In genomic region chr1:60936963-60937711, GRCm38 (mm10) we compare ENCODE assay signal across 35 mouse cellular contexts. TPM values are rescaled to one million over a fixed set of nuclear protein-coding genes. Genes with fewer than 3 reads are reported as not detected.
A peak's percentile ranks its signal among the peaks of the same experiment; 100 is the strongest.
DNase-seq lines count a peak whose midpoint lies in the region; ATAC-seq and TF ChIP-seq lines count a peak whose summit lies in the region.
"Had no signal": no experiment of that assay in that cellular context is flagged by ENCODE, and none has a peak within 500 bp of the region (broad histone marks: within the 10 kb centered on the region; RNA-seq: fewer than 3 reads in every experiment).

No protein-coding gene starts in this region.

- peak; percentile 69 for DNase-seq in CD4-positive helper T cell, adult 2 months (ENCODE audit: low read depth, low spot score)
- DNase-seq in CH12.LX (ENCODE audit: extremely low read depth), result peak; percentile 67
- no peak for DNase-seq in spleen, adult 12 weeks (ENCODE audit: low spot score)
- DNase-seq in lung, postnatal 10 days, result no peak
- no peak for DNase-seq in heart, postnatal 4 days
- DNase-seq: adrenal gland, adult 2 months; B cell, adult 2 months; cerebellum, adult 11 months; cerebellum, adult 9-10 months; cerebellum, postnatal 36 days; embryo, embryonic 11 days; heart, postnatal 14 days; kidney, adult 18-20 months; kidney, postnatal 36 days; liver; lung, adult 2 months; lung, postnatal 14 days; thymus, postnatal 14 days had no signal

- no peaks in the 10 kb centered on the region for H3K27me3 ChIP-seq in CH12.LX (replicated peaks)
- H3K27me3 ChIP-seq: embryonic facial prominence, embryonic 12.5 days; forebrain, embryonic 15.5 days; hindbrain, embryonic 13.5 days; neural tube, embryonic 12.5 days; stomach, embryonic 15.5 days had no signal

- H3K4me3 ChIP-seq in CH12.LX (replicated peaks in 1 of 3; ENCODE audit: low read depth in 2 of 3, low read length in 2 of 3, poor library complexity in 1 of 3), result no peak overlapping the region
- H3K4me3 ChIP-seq: embryonic facial prominence, embryonic 12.5 days; forebrain, embryonic 15.5 days; hindbrain, embryonic 13.5 days; myocyte; neural tube, embryonic 12.5 days; stomach, embryonic 15.5 days had no signal

- peak overlapping the region; percentile 39 for H3K4me2 ChIP-seq in CH12.LX (ENCODE audit: insufficient read depth, low read depth, poor library complexity, severe bottlenecking)
- H3K4me2 ChIP-seq: embryonic facial prominence, embryonic 12.5 days; forebrain, embryonic 15.5 days; hindbrain, embryonic 13.5 days; midbrain, embryonic 11.5 days; neural tube, embryonic 12.5 days; stomach, embryonic 15.5 days had no signal

- no peaks in the 10 kb centered on the region for H3K9me3 ChIP-seq in CH12.LX (replicated peaks; ENCODE audit: low read length)
- H3K9me3 ChIP-seq: embryonic facial prominence, embryonic 12.5 days; forebrain, embryonic 15.5 days; hindbrain, embryonic 13.5 days; neural tube, embryonic 12.5 days; stomach, embryonic 15.5 days had no signal

- no peak for TF ChIP-seq RAD21 in CH12.LX (IDR thresholded peaks at IDR 0.05; ENCODE audit: low read depth, low read length)

- no peak overlapping the region; the same call in 1 of the 2 replicates for H3K9ac ChIP-seq in CH12.LX (ENCODE audit: insufficient read depth, low read depth)
- H3K9ac ChIP-seq: embryonic facial prominence, embryonic 12.5 days; forebrain, embryonic 15.5 days; hindbrain, embryonic 13.5 days; liver, embryonic 14.5 days; neural tube, embryonic 12.5 days; stomach, embryonic 15.5 days had no signal

- H3K27ac ChIP-seq in CH12.LX (ENCODE audit: insufficient read depth, low read depth), result peak overlapping the region; percentile 82
- H3K27ac ChIP-seq: embryonic facial prominence, embryonic 12.5 days; hindbrain, embryonic 13.5 days; liver, embryonic 14.5 days; neural tube, embryonic 12.5 days; stomach, embryonic 15.5 days had no signal

- H3K36me3 ChIP-seq in CH12.LX (replicated peaks in 1 of 2; ENCODE audit: control insufficient read depth in 1 of 2, insufficient read depth in 1 of 2, low read length in 1 of 2), result no peaks in the 10 kb centered on the region
- H3K36me3 ChIP-seq: embryonic facial prominence, embryonic 12.5 days; forebrain, embryonic 15.5 days; hindbrain, embryonic 13.5 days; neural tube, embryonic 12.5 days; stomach, embryonic 15.5 days had no signal

- peak; percentile 35 to 50; a peak in 3 of 4 replicates for ATAC-seq in hematopoietic stem cell, adult 5-6 weeks (replicated peaks in 1 of 2; ENCODE audit: insufficient read depth in 1 of 2, low FRiP score in 2 of 2, low TSS enrichment in 1 of 2, low read depth in 1 of 2, poor library complexity in 2 of 2, severe bottlenecking in 2 of 2)
- 0 out of 2 replicates have a peak, but pooled peaks have one; percentile 45 for ATAC-seq in monocyte, adult 5-6 weeks (replicated peaks; ENCODE audit: insufficient number of reproducible peaks, low FRiP score, low TSS enrichment, poor library complexity, severe bottlenecking)

- TF ChIP-seq CTCF in CH12.LX (conservative IDR thresholded peaks at IDR 0.05 in 1 of 2, IDR thresholded peaks at IDR 0.05 in 1 of 2; ENCODE audit: low read depth in 2 of 2, low read length in 2 of 2), result no peak

- H3K4me1 ChIP-seq in CH12.LX (ENCODE audit: control insufficient read depth in 1 of 2, insufficient read depth in 2 of 2), result peaks cover 23 to 63% of the 10 kb centered on the region in 2 experiments
- H3K4me1 ChIP-seq: embryonic facial prominence, embryonic 12.5 days; hindbrain, embryonic 13.5 days; neural tube, embryonic 12.5 days; stomach, embryonic 15.5 days had no signal

- in situ Hi-C loops in CH12.LX (cut with MboI; ENCODE audit: low pct_ligation_motif_present, low pct_unique_long_range_greater_than_20kb, low sequenced_read_pairs), result no loop called here

- TF ChIP-seq POLR2A in CH12.LX (IDR thresholded peaks at IDR 0.05; ENCODE audit: low read depth, low read length), result no peak

- dilution Hi-C loops in CH12.LX (cut with MboI; ENCODE audit: extremely low pct_ligation_motif_present, extremely low pct_unique_long_range_greater_than_20kb, low sequenced_read_pairs), result no loop called here

- no peaks in the 10 kb centered on the region for H3K79me2 ChIP-seq in CH12.LX (replicated peaks; ENCODE audit: control insufficient read depth, extremely low read depth, insufficient read depth, poor library complexity, severe bottlenecking)

- peak; percentile 91 for TF ChIP-seq EP300 in CH12.LX (IDR thresholded peaks at IDR 0.05; ENCODE audit: low read length)

TF ChIP-seq in CH12.LX, 34 proteins besides CTCF, POLR2A, EP300 and RAD21:
- TF ChIP-seq ELF1 (IDR thresholded peaks at IDR 0.05; ENCODE audit: low read depth, low read length) (peak; percentile 49), SIN3A (IDR thresholded peaks at IDR 0.05; ENCODE audit: low read length) (peak; percentile 42; the same call in 1 of the 2 replicates), NELFE (IDR thresholded peaks at IDR 0.05; ENCODE audit: low read depth, low read length) (no peak), E2F4 (IDR thresholded peaks at IDR 0.05; ENCODE audit: insufficient replicate concordance, low read depth, low read length) (no peak), MEF2A (IDR thresholded peaks at IDR 0.05; ENCODE audit: borderline replicate concordance, low read depth, low read length) (peak; percentile 81), ZNF384 (IDR thresholded peaks at IDR 0.05; ENCODE audit: low read depth, low read length) (no peak), MXI1 (IDR thresholded peaks at IDR 0.05; ENCODE audit: low read depth, low read length) (0 out of 2 replicates have a peak, but pooled peaks have one; percentile 53), ZC3H11A (IDR thresholded peaks at IDR 0.05; ENCODE audit: low read depth, low read length) (no peak), ZKSCAN1 (IDR thresholded peaks at IDR 0.05; ENCODE audit: borderline replicate concordance, low read depth, low read length) (no peak), CHD2 (IDR thresholded peaks at IDR 0.05; ENCODE audit: low read length) (peak; percentile 27; the same call in 1 of the 2 replicates), GABPA (IDR thresholded peaks at IDR 0.05; ENCODE audit: insufficient replicate concordance, low read depth, low read length) (no peak), BHLHE40 (IDR thresholded peaks at IDR 0.05; ENCODE audit: low read depth, low read length) (peak; percentile 73), JUND (conservative IDR thresholded peaks at IDR 0.05; ENCODE audit: low read depth, low read length) (peak; percentile 78), MYC (IDR thresholded peaks at IDR 0.05; ENCODE audit: low read depth, low read length) (0 out of 2 replicates have a peak, but pooled peaks have one; percentile 41), USF1 (IDR thresholded peaks at IDR 0.05; ENCODE audit: low read depth, low read length) (no peak), SMC3 (IDR thresholded peaks at IDR 0.05; ENCODE audit: low read depth, low read length) (peak; percentile 6; the same call in 1 of the 2 replicates), HCFC1 (IDR thresholded peaks at IDR 0.05; ENCODE audit: low read depth, low read length) (no peak), ZMIZ1 (IDR thresholded peaks at IDR 0.05; ENCODE audit: low read depth, low read length) (no peak), USF2 (conservative IDR thresholded peaks at IDR 0.05; ENCODE audit: low read depth, low read length) (no peak), TBP (conservative IDR thresholded peaks at IDR 0.05; ENCODE audit: low read depth, low read length) (no peak), POLR2AphosphoS2 (IDR thresholded peaks at IDR 0.05; ENCODE audit: low read depth, low read length) (no peak), KAT2A (IDR thresholded peaks at IDR 0.05; ENCODE audit: insufficient replicate concordance, low read length) (no peak), MAFK (IDR thresholded peaks at IDR 0.05; ENCODE audit: insufficient replicate concordance, low read length) (peak; percentile 68), CHD1 (IDR thresholded peaks at IDR 0.05; ENCODE audit: low read depth, low read length) (peak; percentile 70; the same call in 1 of the 2 replicates), ETS1 (conservative IDR thresholded peaks at IDR 0.05; ENCODE audit: low read depth, low read length) (peak; percentile 75), JUN (IDR thresholded peaks at IDR 0.05; ENCODE audit: insufficient read depth, low read depth, low read length) (peak; percentile 75), TCF12 (IDR thresholded peaks at IDR 0.05; ENCODE audit: low read depth, low read length) (peak; percentile 81; the same call in 1 of the 2 replicates), UBTF (IDR thresholded peaks at IDR 0.05; ENCODE audit: low read depth, low read length) (no peak), RCOR1 (conservative IDR thresholded peaks at IDR 0.05; ENCODE audit: low read depth, low read length) (peak; percentile 53; the same call in 1 of the 2 replicates), NRF1 (IDR thresholded peaks at IDR 0.05; ENCODE audit: low read depth, low read length) (no peak), MAZ (IDR thresholded peaks at IDR 0.05; ENCODE audit: low read depth, low read length) (peak; percentile 56; the same call in 1 of the 2 replicates), PAX5 (IDR thresholded peaks at IDR 0.05; ENCODE audit: low read length) (no peak), MAX (IDR thresholded peaks at IDR 0.05; ENCODE audit: low read length) (no peak; the same call in 1 of the 2 replicates), IRF4 (IDR thresholded peaks at IDR 0.05; ENCODE audit: low read depth, low read length) (peak; percentile 84)

RNA-seq across cellular contexts. Expression of gene Icos, which starts 40.6 kb away (rescaled TPM):
- 0.08 and 0.13 TPM in 2 replicates for total RNA-seq in CH12.LX (2012; rRNA removed)
- not detected in 2 replicates for total RNA-seq in CH12.LX (2014; rRNA removed)
- 0.11 TPM in 1 of 2 replicates, not detected in the other for polyA plus RNA-seq in CH12.LX (2012; ENCODE audit: insufficient read length, low read depth)
- total RNA-seq in hematopoietic stem cell, adult 5-6 weeks (2017), result 1.9 and 6.3 TPM in 2 replicates
- total RNA-seq in monocyte, adult 5-6 weeks (2017), result 2.6 to 6.4 TPM (median 2.7 TPM) in 3 replicates
- under 1 TPM; 0.26 to 0.27 TPM for total RNA-seq in heart, postnatal 4 days (2021)
- total RNA-seq: gastrocnemius, adult 8-10 months; layer of hippocampus, postnatal 36 days had no signal
- polyA plus RNA-seq: myocyte had no signal

RNA-seq across cellular contexts. Expression of gene Ctla4, which starts 50.3 kb away (rescaled TPM):
- total RNA-seq in CH12.LX (2012; rRNA removed) (27.4 and 54.7 TPM in 2 replicates), CH12.LX (2014; rRNA removed) (49.8 and 53.7 TPM in 2 replicates)
- polyA plus RNA-seq in CH12.LX (2012; ENCODE audit: insufficient read length, low read depth), result 11.6 and 13.1 TPM in 2 replicates
- total RNA-seq in hematopoietic stem cell, adult 5-6 weeks (2017), result 2.6 and 4.9 TPM in 2 replicates
- 10.5 to 25.9 TPM (median 12.5 TPM) in 3 replicates for total RNA-seq in monocyte, adult 5-6 weeks (2017)
- total RNA-seq in heart, postnatal 4 days (2021), result not detected
- total RNA-seq: adrenal gland, adult 2 months; adrenal gland, postnatal 4 days; gastrocnemius, adult 8-10 months; gastrocnemius, postnatal 4 days; layer of hippocampus, postnatal 36 days had no signal
- polyA plus RNA-seq: embryonic facial prominence, embryonic 12.5 days; forebrain, embryonic 15.5 days; heart, embryonic 14.5 days; hindbrain, embryonic 13.5 days; kidney, embryonic 16.5 days; liver, embryonic 14.5 days; midbrain, embryonic 11.5 days; midbrain, embryonic 16.5 days; myocyte; neural tube, embryonic 12.5 days; stomach, embryonic 15.5 days had no signal

Comparison
In these comparisons a context has a peak if more than half of its experiments do, and no peak if none do; other contexts are left out.
1. DNase-seq: peak in CD4-positive helper T cell, adult 2 months (single experiment) and CH12.LX (single experiment); none in spleen, adult 12 weeks (single experiment), lung, postnatal 10 days (single experiment) and heart, postnatal 4 days (single experiment).